Mouse (Mus musculus) E14TG2a.4 (cell line): Measurements from ENCODE around the gene Bcl6b.

Source experiments
- CTCF ChIP-seq: conservative IDR thresholded peaks from 2 replicates; pipeline ENCODE4 v1.5.1; 2014; ENCODE audit warnings: low read length
- NANOG ChIP-seq: IDR thresholded peaks from 2 replicates; pipeline ENCODE4 v1.6.1; 2014; ENCODE audit warnings: borderline replicate concordance, low read length, mixed read lengths

DNA sequence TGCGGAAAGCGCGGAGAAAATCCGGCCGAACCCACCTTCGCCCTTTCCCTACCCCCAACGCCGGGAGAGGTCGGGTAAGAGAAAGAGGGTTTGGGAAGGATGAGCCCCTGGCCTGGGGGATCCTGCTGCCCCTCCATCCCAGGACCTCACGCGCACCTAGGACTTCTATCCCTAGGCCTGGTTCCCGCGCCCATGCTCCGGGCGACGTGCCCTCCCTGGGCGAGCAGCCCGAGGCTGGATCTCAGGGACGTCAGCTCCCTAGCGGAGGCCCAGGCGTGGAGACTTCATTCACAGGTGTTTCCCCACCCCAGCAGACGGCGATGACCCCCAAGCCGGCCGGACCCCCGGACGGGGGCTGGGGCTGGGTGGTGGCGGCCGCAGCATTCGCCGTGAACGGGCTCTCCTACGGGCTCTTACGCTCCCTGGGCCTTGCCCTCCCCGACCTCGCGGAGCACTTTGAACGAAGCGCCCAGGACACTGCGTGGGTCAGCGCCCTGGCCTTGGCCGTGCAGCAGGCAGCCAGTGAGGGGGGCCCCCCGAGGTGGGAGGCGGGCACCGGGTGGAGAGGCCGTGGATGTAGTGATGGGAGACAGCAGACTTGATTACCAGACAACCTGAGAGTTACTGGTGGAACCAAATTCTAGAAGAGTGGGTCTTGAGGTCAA is 15.3 kb downstream of the Bcl6b start:
- no peak for TF ChIP-seq CTCF
- no peak for TF ChIP-seq NANOG
